Mouse (Mus musculus) granulocyte monocyte progenitor cell, adult 5-6 weeks (primary cell): ENCODE measurements around the gene Adipor1. TPM values are rescaled to one million over a fixed set of nuclear protein-coding genes. Genes with fewer than 3 reads are reported as not detected.

ENCODE experiments used
- ATAC-seq: replicated peaks from 2 replicates; pipeline ENCODE4 v1.8.0; 2016; ENCODE audit warnings: mild to moderate bottlenecking, moderate TSS enrichment, inconsistent platforms; ENCODE audit not compliant: poor library complexity, severe bottlenecking
- total RNA-seq, 2 experiments: library from RNA; stranded (forward) in 1 of 2; stranded (reverse) in 1 of 2; fragments of 200-712, 200-1000 nt in 1 of 2; fragments of >200 nt in 1 of 2; fragmentation: Nextera tagmentation in 1 of 2; gene quantifications; 2 replicates each; pipeline ENCODE4 v1.2.3; 2014 to 2017

The Adipor1 gene
- total RNA-seq, 2 experiments from 2014 or later, result 53.3 to 62.4 TPM

GRCm38 (mm10) chr1:134460294-134461284 lies 45.4 kb downstream of the Adipor1 start:
- ATAC-seq, result no peak

Other genes with a start within 250 kb of the Adipor1 start
- not detected in 2 replicates for gene Chil1, start 233.2 kb upstream of the Adipor1 start, total RNA-seq (2014; fragmentation: Nextera tagmentation)
- 4.7 and 6.3 TPM in 2 replicates for gene Chil1, start 233.2 kb upstream of the Adipor1 start, total RNA-seq (2017)
- gene Mybph, start 221.9 kb upstream of the Adipor1 start, total RNA-seq (2014; fragmentation: Nextera tagmentation), result not detected in 2 replicates
- gene Mybph, start 221.9 kb upstream of the Adipor1 start, total RNA-seq (2017), result not detected in 2 replicates
- gene Adora1, start 179.9 kb upstream of the Adipor1 start, total RNA-seq (2014; fragmentation: Nextera tagmentation), result not detected in 2 replicates
- not detected in 2 replicates for gene Adora1, start 179.9 kb upstream of the Adipor1 start, total RNA-seq (2017)
- gene Myog, start 125.4 kb upstream of the Adipor1 start, total RNA-seq (2014; fragmentation: Nextera tagmentation), result not detected in 2 replicates
- gene Myog, start 125.4 kb upstream of the Adipor1 start, total RNA-seq (2017), result not detected in 2 replicates
- 6.4 and 12.5 TPM in 2 replicates for gene Ppfia4, start 82.5 kb upstream of the Adipor1 start, total RNA-seq (2014; fragmentation: Nextera tagmentation)
- gene Ppfia4, start 82.5 kb upstream of the Adipor1 start, total RNA-seq (2017), result 4.1 and 4.6 TPM in 2 replicates
- 31.8 and 34.3 TPM in 2 replicates for gene Tmem183a, start 53.4 kb upstream of the Adipor1 start, total RNA-seq (2014; fragmentation: Nextera tagmentation)
- 53.6 and 115 TPM in 2 replicates for gene Tmem183a, start 53.4 kb upstream of the Adipor1 start, total RNA-seq (2017)
- not detected in 2 replicates for gene 4933406M09Rik, start 29.4 kb upstream of the Adipor1 start, total RNA-seq (2014; fragmentation: Nextera tagmentation)
- gene 4933406M09Rik, start 29.4 kb upstream of the Adipor1 start, total RNA-seq (2017), result not detected in 2 replicates
- 51.2 and 63.3 TPM in 2 replicates for gene Cyb5r1, start 9.8 kb upstream of the Adipor1 start, total RNA-seq (2014; fragmentation: Nextera tagmentation)
- gene Cyb5r1, start 9.8 kb upstream of the Adipor1 start, total RNA-seq (2017), result 26.0 and 34.6 TPM in 2 replicates
- gene Klhl12, start 40.2 kb downstream of the Adipor1 start, total RNA-seq (2014; fragmentation: Nextera tagmentation), result 7.8 and 9.2 TPM in 2 replicates
- gene Klhl12, start 40.2 kb downstream of the Adipor1 start, total RNA-seq (2017), result 8.7 and 9.5 TPM in 2 replicates
- 14.1 and 18.1 TPM in 2 replicates for gene Rabif, start 79.3 kb downstream of the Adipor1 start, total RNA-seq (2014; fragmentation: Nextera tagmentation)
- 13.3 and 15.0 TPM in 2 replicates for gene Rabif, start 79.3 kb downstream of the Adipor1 start, total RNA-seq (2017)
- gene Mgat4e, start 134.3 kb downstream of the Adipor1 start, total RNA-seq (2014; fragmentation: Nextera tagmentation), result not detected in 2 replicates
- 0.10 TPM in 1 of 2 replicates, not detected in the other for gene Mgat4e, start 134.3 kb downstream of the Adipor1 start, total RNA-seq (2017)
- 17.4 and 28.4 TPM in 2 replicates for gene Kdm5b, start 144.8 kb downstream of the Adipor1 start, total RNA-seq (2014; fragmentation: Nextera tagmentation)
- gene Kdm5b, start 144.8 kb downstream of the Adipor1 start, total RNA-seq (2017), result 15.0 and 16.8 TPM in 2 replicates
- not detected in 2 replicates for gene Syt2, start 231.3 kb downstream of the Adipor1 start, total RNA-seq (2014; fragmentation: Nextera tagmentation)
- 0.41 TPM in 1 of 2 replicates, not detected in the other for gene Syt2, start 231.3 kb downstream of the Adipor1 start, total RNA-seq (2017)